Mouse (Mus musculus) stomach, postnatal 0 days (tissue): ENCODE measurements around the gene Ift88. TPM values are rescaled to one million over a fixed set of nuclear protein-coding genes. Genes with fewer than 3 reads are reported as not detected.

Source experiments
- ATAC-seq: fragments of 200-750 bp; cut with Nextera tagmentation; 2 replicates; pipeline ENCODE4 v1.8.0; 2017; ENCODE audit not compliant: low FRiP score, low TSS enrichment
- DNase-seq: peaks from one replicate; pipeline ENCODE4 v3.0.0-alpha.2; 2016; ENCODE audit warnings: low spot score
- H3K27ac ChIP-seq: fragments of 300-500 bp; sonication (generic); replicated peaks from 2 replicates; pipeline ENCODE4 v1.5.1; 2014; ENCODE audit warnings: mild to moderate bottlenecking, control low read depth
- H3K27me3 ChIP-seq: fragments of 300-500 bp; sonication (generic); 2 replicates; pipeline ENCODE4 v1.6.1; 2014; ENCODE audit warnings: low read length; ENCODE audit not compliant: control insufficient read depth, insufficient read depth
- H3K36me3 ChIP-seq: fragments of 300-500 bp; sonication (generic); 2 replicates; pipeline ENCODE4 v1.6.1; 2014; ENCODE audit warnings: low read length, mixed read lengths; ENCODE audit not compliant: control insufficient read depth, insufficient read depth
- H3K4me1 ChIP-seq: fragments of 300-500 bp; sonication (generic); replicated peaks from 2 replicates; pipeline ENCODE4 v1.6.1; 2014; ENCODE audit warnings: antibody characterized with exemption; ENCODE audit not compliant: control insufficient read depth, insufficient read depth
- H3K4me2 ChIP-seq: fragments of 300-500 bp; sonication (generic); replicated peaks from 2 replicates; pipeline ENCODE4 v1.6.1; 2014; ENCODE audit warnings: low read depth, mild to moderate bottlenecking, control low read depth, moderate library complexity
- H3K4me3 ChIP-seq: fragments of 300-500 bp; sonication (generic); 2 replicates; pipeline ENCODE4 v1.5.1; 2014; ENCODE audit warnings: low read depth, low read length, control low read depth
- H3K9ac ChIP-seq: fragments of 300-500 bp; sonication (generic); 2 replicates; pipeline ENCODE4 v1.6.1; 2014; ENCODE audit warnings: mild to moderate bottlenecking, low read length, control low read depth, mixed read lengths
- H3K9me3 ChIP-seq: fragments of 300-500 bp; sonication (generic); 2 replicates; pipeline ENCODE4 v1.6.1; 2016; ENCODE audit warnings: low read length; ENCODE audit not compliant: control insufficient read depth
- CTCF ChIP-seq: IDR thresholded peaks from 2 replicates; pipeline ENCODE4 v1.5.1; 2016; ENCODE audit warnings: antibody characterized with exemption, low read depth, mild to moderate bottlenecking, moderate library complexity
- EP300 ChIP-seq: optimal IDR thresholded peaks from 2 replicates; pipeline ENCODE3; 2016; ENCODE audit warnings: antibody characterized with exemption
- WGBS: fragments of 180-500 bp; shearing (Covaris S2); extraction: QIAGEN DNeasy Blood & Tissue Kit; methylation state at CpG from one replicate; pipeline ENCODE4 v1.1.7; 2014; 5-methylcytosine and 5-hydroxymethylcytosine counted together
- polyA plus RNA-seq: library from polyadenylated mRNA; unstranded; fragments of >200 nt; fragmentation: Nextera tagmentation; extraction: Ambion mirVana; gene quantifications from 2 replicates; pipeline ENCODE4 v1.2.1, GENCODE M21; 2015

The Ift88 gene
- polyA plus RNA-seq, 1 experiment from 2014 or later, result 5.5 TPM

DNA sequence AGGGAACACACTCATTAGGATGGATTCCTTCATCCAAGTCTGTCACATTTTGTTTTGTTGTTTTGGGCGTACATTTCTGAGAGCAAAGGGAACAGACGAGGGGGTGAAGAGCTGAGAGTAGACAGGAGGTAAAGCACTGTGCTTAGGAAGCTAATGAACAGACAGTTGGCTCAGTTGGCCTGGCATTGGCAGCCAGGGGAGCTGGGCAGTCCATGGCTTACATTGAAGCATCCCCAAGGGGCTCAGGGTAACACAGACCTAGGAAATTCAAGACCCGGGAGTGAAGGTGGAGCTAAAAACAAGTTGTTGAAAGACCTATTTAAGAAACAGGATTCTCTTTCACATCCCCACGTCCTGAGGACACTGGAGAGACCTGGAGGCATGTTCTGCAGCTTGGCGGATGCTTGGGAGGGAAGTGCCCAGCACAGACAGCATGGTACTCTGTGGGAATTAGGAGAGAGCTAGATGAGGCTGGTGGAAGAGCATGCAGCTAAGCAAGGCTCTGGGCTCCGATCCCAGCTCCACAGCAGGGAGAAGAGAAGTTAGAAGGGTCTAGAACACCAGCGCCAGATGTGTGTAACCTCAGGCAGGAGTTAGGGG lies 131.7 kb downstream of the Ift88 start:
- H3K9ac ChIP-seq, result no peak overlapping the region
- DNase-seq (no peak), ATAC-seq (no peak)
- no peaks in the 10 kb centered on the region for H3K4me1 ChIP-seq
- H3K4me3 ChIP-seq, result no peak overlapping the region
- WGBS, result 85% methylated on average over 7 of the region's 7 CpGs
- H3K9me3 ChIP-seq, result no peaks in the 10 kb centered on the region
- no peak overlapping the region for H3K27ac ChIP-seq
- TF ChIP-seq CTCF (no peak), EP300 (no peak)
- H3K36me3 ChIP-seq, result no peaks in the 10 kb centered on the region
- H3K27me3 ChIP-seq, result no peaks in the 10 kb centered on the region
- no peak overlapping the region for H3K4me2 ChIP-seq

DNA sequence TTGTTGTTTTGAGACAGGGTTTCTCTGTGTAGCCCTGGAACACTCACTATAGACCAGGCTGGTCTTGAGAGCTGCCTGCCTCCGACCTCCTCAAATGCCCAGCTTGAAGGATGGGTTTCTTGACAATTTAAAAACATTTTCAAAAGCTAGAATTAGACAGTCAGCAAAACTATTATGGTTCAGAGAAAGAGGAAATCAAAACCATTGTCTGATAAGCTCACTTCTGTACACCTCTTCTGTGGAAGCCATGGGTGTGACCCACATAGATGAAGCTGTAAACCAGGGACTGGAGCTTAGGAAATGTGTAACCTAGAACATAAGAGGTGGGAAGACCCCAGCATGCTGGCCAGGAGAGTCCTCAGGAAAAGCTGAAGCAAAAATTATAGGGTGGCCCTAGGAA lies 133.1 kb downstream of the Ift88 start:
- H3K9ac ChIP-seq, result no peak overlapping the region
- H3K36me3 ChIP-seq, result no peaks in the 10 kb centered on the region
- TF ChIP-seq EP300, result no peak
- TF ChIP-seq CTCF, result no peak
- DNase-seq (no peak), ATAC-seq (no peak)
- H3K27me3 ChIP-seq, result no peaks in the 10 kb centered on the region
- no peaks in the 10 kb centered on the region for H3K9me3 ChIP-seq
- H3K4me3 ChIP-seq, result no peak overlapping the region
- WGBS, result 84% methylated on average over 1 of the region's 1 CpGs
- H3K27ac ChIP-seq, result no peak overlapping the region
- no peaks in the 10 kb centered on the region for H3K4me1 ChIP-seq
- no peak overlapping the region for H3K4me2 ChIP-seq

DNA sequence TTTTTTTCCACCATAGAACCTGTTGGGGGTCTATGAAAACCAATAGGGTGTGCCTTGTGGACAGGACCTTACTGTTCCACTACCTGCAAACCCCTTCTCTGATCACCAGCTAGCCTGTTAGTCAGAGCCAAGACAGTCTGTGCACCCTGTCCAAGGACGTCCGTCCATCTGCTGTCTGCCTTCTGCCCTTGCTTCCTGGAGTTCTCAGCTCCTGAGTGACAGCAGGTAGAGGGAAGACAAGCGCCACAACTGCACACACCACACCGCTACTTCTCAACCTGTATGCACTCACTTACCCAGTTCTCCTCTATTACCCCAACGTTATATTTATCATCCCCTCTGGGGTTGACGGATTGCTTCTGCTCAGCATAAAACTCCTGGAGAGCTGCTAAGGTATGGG lies 141.8 kb downstream of the Ift88 start:
- no peak for ATAC-seq
- DNase-seq, result no peak
- WGBS, result 77% methylated on average over 6 of the region's 6 CpGs
- Histone ChIP-seq H3K9ac (no peak overlapping the region), H3K27me3 (no peaks in the 10 kb centered on the region), H3K4me3 (no peak overlapping the region), H3K27ac (no peak overlapping the region), H3K9me3 (no peaks in the 10 kb centered on the region), H3K36me3 (no peaks in the 10 kb centered on the region), H3K4me1 (no peaks in the 10 kb centered on the region), H3K4me2 (no peak overlapping the region)
- no peak for TF ChIP-seq CTCF
- no peak for TF ChIP-seq EP300

Other genes with a start within 250 kb of the Ift88 start
- 49.8 and 51.3 TPM in 2 replicates for gene Cryl1, start 25.5 kb upstream of the Ift88 start, polyA plus RNA-seq
- gene Il17d, start 100.7 kb downstream of the Ift88 start, polyA plus RNA-seq, result 8.5 and 10.6 TPM in 2 replicates
- gene Eef1akmt1, start 147.6 kb downstream of the Ift88 start, polyA plus RNA-seq, result 59.5 and 60.9 TPM in 2 replicates
- gene Xpo4, start 241.4 kb downstream of the Ift88 start, polyA plus RNA-seq, result 6.8 and 7.9 TPM in 2 replicates